Mouse (Mus musculus): ENCODE measurements around the gene Kpna1. TPM values are rescaled to one million over a fixed set of nuclear protein-coding genes. Genes with fewer than 3 reads are reported as not detected.
A peak's percentile ranks its signal among the peaks of the same experiment; 100 is the strongest.
"Not testable (repeated sequence)": the region's sequence is repeated elsewhere in the genome, so short reads cannot be mapped to it uniquely, and the experiment has no call there.

Kpna1 gene
- 8.3 TPM for polyA plus RNA-seq (2012; fragmentation: generic; extraction: Trizol)
- long read RNA-seq, experiment 1, full-length matches to known transcripts: 18 of 35 reads
- long read RNA-seq, experiment 1, partial matches to known transcripts: 3 of 35 reads
- long read RNA-seq, experiment 1, other reads (novel, unspliced or antisense): 14 of 35 reads
- long read RNA-seq, experiment 2, full-length matches to known transcripts: 350 of 376 reads
- long read RNA-seq, experiment 2, partial matches to known transcripts: 8 of 376 reads
- long read RNA-seq, experiment 2, other reads (novel, unspliced or antisense): 18 of 376 reads

DNA sequence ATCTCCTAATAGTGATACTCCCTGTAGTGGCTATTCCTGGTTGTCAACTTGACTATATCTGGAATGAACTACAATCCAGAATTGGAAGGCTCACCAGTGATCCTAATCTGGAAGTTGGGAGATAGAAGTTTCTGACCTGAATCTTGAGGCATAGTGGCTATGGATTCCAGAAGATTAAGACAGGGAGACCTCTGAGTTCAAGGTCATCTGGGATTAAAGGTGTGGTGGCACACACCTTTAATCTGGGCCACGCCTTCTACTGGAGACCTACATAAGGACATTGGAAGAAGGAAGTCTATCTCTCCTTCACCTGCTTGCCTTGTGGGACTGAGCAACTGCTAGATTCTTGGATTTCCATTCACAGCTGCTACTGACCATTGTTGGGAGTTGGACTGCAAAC lies at the start of gene Kpna1:
TSS of gene Kpna1 (plus strand) at position 301 of the 400 bp plus-strand sequence.
- H3K79me2 ChIP-seq (ENCODE audit: control insufficient read depth, insufficient read depth); H3K27me3 ChIP-seq (ENCODE audit: control insufficient read depth, insufficient read depth, insufficient read length); H3K36me3 ChIP-seq (ENCODE audit: control insufficient read depth, insufficient read depth); H3K79me3 ChIP-seq (ENCODE audit: low read depth); H3K4me3 ChIP-seq (ENCODE audit: insufficient read depth, poor library complexity, severe bottlenecking); H3ac ChIP-seq (ENCODE audit: control insufficient read depth, insufficient read length, low read depth): not testable (repeated sequence)

DNA sequence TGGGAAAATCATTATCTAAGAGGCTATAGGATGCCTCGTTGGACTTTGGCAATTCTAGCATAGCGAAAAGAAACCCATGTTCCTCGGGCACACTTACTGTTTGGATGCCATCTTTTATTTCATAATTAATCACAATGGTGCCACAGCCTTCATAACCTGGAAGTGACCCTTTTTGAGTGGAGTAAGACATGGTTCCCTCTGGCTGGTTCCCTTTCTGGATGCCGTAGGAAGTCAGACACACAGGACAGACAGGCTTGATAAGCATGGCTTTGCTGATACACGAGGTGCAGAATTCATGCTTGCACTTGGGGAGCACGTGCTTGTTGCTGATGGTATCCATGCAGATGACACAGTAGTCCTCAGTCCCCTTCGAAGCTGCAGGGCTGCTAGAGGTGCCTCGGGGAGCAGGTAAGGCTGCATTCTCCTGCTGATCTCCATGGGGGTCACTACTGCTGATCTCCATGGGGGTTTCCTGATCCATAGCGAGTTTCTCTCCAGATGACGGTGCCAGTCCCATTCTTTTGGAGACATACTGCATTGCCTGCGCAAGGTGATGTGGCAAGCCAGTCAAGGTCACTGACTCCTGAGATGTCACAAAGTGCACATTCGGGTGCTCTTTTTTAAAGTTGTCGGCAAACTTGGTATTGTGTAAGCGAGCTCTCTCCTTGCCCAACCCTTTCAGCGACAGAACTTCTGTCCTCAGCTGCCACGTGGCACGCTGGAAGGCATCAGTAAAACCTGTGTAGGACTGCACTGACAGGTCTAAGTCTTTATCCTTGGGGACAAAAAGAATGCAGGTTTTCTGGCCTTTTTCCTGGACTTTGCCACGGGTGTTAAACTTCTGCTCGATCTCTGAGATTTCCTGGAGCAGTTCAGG lies 46.1 kb upstream of the Kpna1 start:
- Histone ChIP-seq H3K79me2 (ENCODE audit: control insufficient read depth, insufficient read depth) (no peaks in the 10 kb centered on the region), H3K27me3 (ENCODE audit: control insufficient read depth, insufficient read depth, insufficient read length) (no peaks in the 10 kb centered on the region), H3K79me3 (ENCODE audit: low read depth) (no peaks in the 10 kb centered on the region), H3ac (ENCODE audit: control insufficient read depth, insufficient read length, low read depth) (no peak overlapping the region), H3K36me3 (ENCODE audit: control insufficient read depth, insufficient read depth) (no peaks in the 10 kb centered on the region), H3K4me3 (ENCODE audit: insufficient read depth, poor library complexity, severe bottlenecking) (no peak overlapping the region)
- TF ChIP-seq FOSL1 (IDR thresholded peaks at IDR 0.05; ENCODE audit: insufficient read depth, low read length, poor library complexity, severe bottlenecking): no peak
- no peak for TF ChIP-seq USF1 (IDR thresholded peaks at IDR 0.05; ENCODE audit: low read depth)
- no peak for TF ChIP-seq CTCF (IDR thresholded peaks at IDR 0.05; ENCODE audit: control insufficient read depth, insufficient read depth, insufficient read length)
- no peak for TF ChIP-seq MAX (IDR thresholded peaks at IDR 0.05)
- TF ChIP-seq MYOD1 (IDR thresholded peaks at IDR 0.05; ENCODE audit: control insufficient read depth, insufficient read length, low read depth): no peak
- TF ChIP-seq MYOG (IDR thresholded peaks at IDR 0.05; ENCODE audit: control insufficient read depth, extremely low read depth, insufficient read length): no peak
- TF ChIP-seq CEBPB (IDR thresholded peaks at IDR 0.05; ENCODE audit: low read depth): no peak

DNA sequence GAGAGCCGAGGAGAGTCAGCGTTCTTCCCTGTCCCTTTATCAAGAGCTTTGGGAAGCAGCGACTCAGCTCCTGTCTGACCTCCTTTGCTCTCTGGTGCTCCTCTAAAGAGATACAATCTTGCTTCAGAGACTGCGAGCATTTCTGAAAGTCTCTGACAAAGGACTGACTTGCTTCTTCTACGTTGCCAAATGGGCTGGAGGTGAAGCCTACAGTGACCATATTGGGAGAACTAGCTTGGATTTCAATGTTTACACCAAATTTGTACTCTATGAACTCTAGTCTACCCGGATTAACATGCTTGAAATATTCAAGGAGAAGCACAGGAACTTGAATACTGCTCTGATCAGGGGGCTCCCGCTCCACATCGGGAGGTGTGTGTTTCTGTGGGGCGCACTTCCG lies 45.4 kb upstream of the Kpna1 start:
- Histone ChIP-seq H3K27me3 (ENCODE audit: control insufficient read depth, insufficient read depth, insufficient read length) (no peaks in the 10 kb centered on the region), H3K79me2 (ENCODE audit: control insufficient read depth, insufficient read depth) (no peaks in the 10 kb centered on the region), H3K79me3 (ENCODE audit: low read depth) (no peaks in the 10 kb centered on the region), H3ac (ENCODE audit: control insufficient read depth, insufficient read length, low read depth) (no peak overlapping the region), H3K36me3 (ENCODE audit: control insufficient read depth, insufficient read depth) (no peaks in the 10 kb centered on the region), H3K4me3 (ENCODE audit: insufficient read depth, poor library complexity, severe bottlenecking) (no peak overlapping the region)
- TF ChIP-seq MYOG (IDR thresholded peaks at IDR 0.05; ENCODE audit: control insufficient read depth, extremely low read depth, insufficient read length) (no peak), FOSL1 (IDR thresholded peaks at IDR 0.05; ENCODE audit: insufficient read depth, low read length, poor library complexity, severe bottlenecking) (no peak), CTCF (IDR thresholded peaks at IDR 0.05; ENCODE audit: control insufficient read depth, insufficient read depth, insufficient read length) (no peak), USF1 (IDR thresholded peaks at IDR 0.05; ENCODE audit: low read depth) (no peak), MAX (IDR thresholded peaks at IDR 0.05) (no peak), CEBPB (IDR thresholded peaks at IDR 0.05; ENCODE audit: low read depth) (no peak), MYOD1 (IDR thresholded peaks at IDR 0.05; ENCODE audit: control insufficient read depth, insufficient read length, low read depth) (no peak)

DNA sequence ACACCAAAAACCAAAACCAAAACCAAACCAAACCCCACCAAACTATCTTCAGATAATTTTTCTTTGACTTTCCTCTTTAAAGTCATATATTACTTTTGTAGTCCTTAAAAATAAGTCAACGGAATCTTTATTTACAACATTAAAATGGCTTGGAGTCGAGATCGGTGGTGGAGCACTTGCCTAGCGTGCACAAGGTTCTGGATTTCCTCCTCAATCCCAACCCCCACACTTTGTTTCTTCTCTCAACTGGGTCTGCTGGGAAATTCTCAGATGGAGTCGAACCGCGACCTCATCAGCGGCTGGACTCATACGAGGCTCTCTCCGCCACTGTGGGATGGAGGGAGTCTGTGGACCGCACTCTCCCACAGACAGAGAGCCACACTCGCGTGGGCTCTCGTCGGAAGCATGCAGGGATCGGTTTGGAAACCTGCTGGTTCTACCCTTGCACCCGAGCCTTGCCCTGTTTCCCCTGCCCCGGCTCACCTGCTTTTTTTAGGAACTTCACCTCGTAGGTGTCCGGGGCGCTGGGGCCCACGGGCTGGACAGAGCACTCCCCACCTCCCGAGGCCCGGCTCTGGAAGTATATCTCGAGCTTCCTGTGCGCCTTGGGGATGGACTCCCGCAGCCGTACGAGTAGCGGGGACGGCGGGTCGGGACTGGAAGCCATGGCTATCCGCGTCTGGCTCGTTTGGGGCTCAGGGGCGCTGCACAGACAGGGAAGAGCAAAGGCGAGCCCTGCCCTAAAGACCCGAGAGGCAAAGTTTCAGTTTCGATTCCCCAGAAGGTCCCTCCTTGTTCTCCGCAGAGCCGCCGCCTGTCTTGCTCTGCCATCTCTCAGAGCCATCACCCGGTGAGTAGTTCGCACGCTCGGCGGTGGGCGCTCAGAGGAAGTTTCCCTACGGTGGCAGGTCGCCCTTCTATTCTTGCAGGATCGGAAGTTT lies 40.1 kb upstream of the Kpna1 start, which contains the start of the genes Parp9 and Dtx3l:
TSS of gene Parp9 (plus strand) at position 260 of the 941 bp plus-strand sequence.
TSS of gene Dtx3l (minus strand) at position 941 of the 941 bp plus-strand sequence.
- H3K4me3 ChIP-seq (ENCODE audit: insufficient read depth, poor library complexity, severe bottlenecking): peak within 1 kb of the TSS; percentile 52
- peak within 1 kb of the TSS; percentile 28 for H3ac ChIP-seq (ENCODE audit: control insufficient read depth, insufficient read length, low read depth)
- no peaks in the 10 kb centered on the region for H3K79me2 ChIP-seq (ENCODE audit: control insufficient read depth, insufficient read depth)
- no peaks in the 10 kb centered on the region for H3K27me3 ChIP-seq (ENCODE audit: control insufficient read depth, insufficient read depth, insufficient read length)
- no peak for TF ChIP-seq FOSL1 (IDR thresholded peaks at IDR 0.05; ENCODE audit: insufficient read depth, low read length, poor library complexity, severe bottlenecking)
- no peak for TF ChIP-seq MAX (IDR thresholded peaks at IDR 0.05)
- no peak for TF ChIP-seq MYOD1 (IDR thresholded peaks at IDR 0.05; ENCODE audit: control insufficient read depth, insufficient read length, low read depth)
- no peak for TF ChIP-seq CEBPB (IDR thresholded peaks at IDR 0.05; ENCODE audit: low read depth)
- TF ChIP-seq USF1 (IDR thresholded peaks at IDR 0.05; ENCODE audit: low read depth): no peak
- no peak for TF ChIP-seq CTCF (IDR thresholded peaks at IDR 0.05; ENCODE audit: control insufficient read depth, insufficient read depth, insufficient read length)
- TF ChIP-seq MYOG (IDR thresholded peaks at IDR 0.05; ENCODE audit: control insufficient read depth, extremely low read depth, insufficient read length): no peak
- H3K36me3 ChIP-seq (ENCODE audit: control insufficient read depth, insufficient read depth): no peaks in the 10 kb centered on the region
- H3K79me3 ChIP-seq (ENCODE audit: low read depth): no peaks in the 10 kb centered on the region

DNA sequence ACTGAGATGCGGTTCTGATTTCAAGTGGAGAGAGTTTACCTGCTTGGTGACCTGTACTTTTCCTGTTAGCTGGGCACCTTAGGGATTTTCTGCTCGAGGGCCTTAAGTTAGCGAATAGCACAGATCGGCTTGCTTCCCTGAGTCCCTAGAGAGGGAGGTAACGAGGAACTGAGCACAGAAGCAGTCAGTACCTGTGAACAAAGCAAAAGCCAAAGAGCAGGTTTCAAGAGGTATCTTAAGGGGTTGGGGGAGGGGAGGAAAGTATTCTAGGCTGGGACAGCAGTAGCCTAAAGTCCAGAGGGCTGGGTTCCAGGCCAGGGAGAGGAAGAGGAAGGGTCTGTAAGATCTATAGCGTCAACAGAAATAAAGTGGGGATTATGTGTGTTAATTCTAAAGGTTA lies 39.3 kb upstream of the Kpna1 start:
- Histone ChIP-seq H3K4me3 (ENCODE audit: insufficient read depth, poor library complexity, severe bottlenecking) (peak overlapping the region; percentile 52), H3K79me2 (ENCODE audit: control insufficient read depth, insufficient read depth) (no peaks in the 10 kb centered on the region), H3K27me3 (ENCODE audit: control insufficient read depth, insufficient read depth, insufficient read length) (no peaks in the 10 kb centered on the region), H3K36me3 (ENCODE audit: control insufficient read depth, insufficient read depth) (no peaks in the 10 kb centered on the region), H3ac (ENCODE audit: control insufficient read depth, insufficient read length, low read depth) (no peak overlapping the region), H3K79me3 (ENCODE audit: low read depth) (no peaks in the 10 kb centered on the region)
- no peak for TF ChIP-seq MAX (IDR thresholded peaks at IDR 0.05)
- TF ChIP-seq MYOG (IDR thresholded peaks at IDR 0.05; ENCODE audit: control insufficient read depth, extremely low read depth, insufficient read length): no peak
- no peak for TF ChIP-seq CTCF (IDR thresholded peaks at IDR 0.05; ENCODE audit: control insufficient read depth, insufficient read depth, insufficient read length)
- no peak for TF ChIP-seq MYOD1 (IDR thresholded peaks at IDR 0.05; ENCODE audit: control insufficient read depth, insufficient read length, low read depth)
- TF ChIP-seq USF1 (IDR thresholded peaks at IDR 0.05; ENCODE audit: low read depth): no peak
- no peak for TF ChIP-seq CEBPB (IDR thresholded peaks at IDR 0.05; ENCODE audit: low read depth)
- TF ChIP-seq FOSL1 (IDR thresholded peaks at IDR 0.05; ENCODE audit: insufficient read depth, low read length, poor library complexity, severe bottlenecking): no peak

Measured in C2C12 (cell line).